Mouse (Mus musculus): Measurements from ENCODE around the gene Map2k5.
A peak's percentile ranks its signal among the peaks of the same experiment; 100 is the strongest.

The Map2k5 gene

DNA sequence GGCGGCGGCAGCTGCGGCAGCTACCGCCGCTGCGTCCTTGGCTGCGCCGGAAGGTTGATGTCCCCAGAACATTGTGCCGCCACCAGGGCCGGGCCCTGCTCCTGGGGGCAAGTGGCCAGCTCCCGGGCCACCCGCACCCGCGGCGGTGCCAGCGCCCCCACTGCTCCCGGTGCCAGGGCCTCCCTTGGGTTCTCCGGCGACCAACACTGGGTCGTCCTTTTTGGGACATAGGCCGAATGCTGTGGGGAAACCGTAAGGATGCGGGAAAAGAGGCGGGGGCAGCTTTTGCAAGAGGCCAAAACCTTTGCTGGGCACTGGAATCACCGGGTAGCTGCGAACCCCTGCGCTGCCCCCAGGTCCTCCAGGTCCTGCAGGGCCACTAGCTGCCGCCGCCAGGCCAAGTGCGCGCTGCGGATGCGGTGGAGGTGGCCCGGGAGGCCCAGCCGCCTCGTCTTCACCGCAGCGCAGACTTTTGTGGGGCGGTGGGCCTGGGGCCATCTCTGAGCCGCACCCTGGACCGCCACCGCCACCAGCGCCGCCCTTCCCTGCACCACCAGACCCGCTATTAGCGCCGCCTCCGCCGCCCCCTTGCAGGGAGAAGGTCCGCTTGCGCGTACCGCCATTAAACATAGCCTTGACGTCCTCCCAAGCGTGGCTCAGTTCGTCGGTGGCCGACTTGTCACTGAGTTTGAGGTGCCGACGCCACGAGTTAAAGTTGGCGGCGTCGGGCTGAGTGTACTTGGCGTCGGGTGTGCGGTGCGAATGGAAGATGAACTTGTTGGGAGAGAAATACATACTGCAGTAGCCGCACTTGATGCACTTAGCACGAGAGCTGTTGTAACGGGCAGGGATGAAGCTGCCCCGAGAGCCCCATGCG, 232.2 kb downstream of the Map2k5 start:
- DNase-seq (ENCODE audit: low spot score), result no peak

GRCm38 (mm10) chr9:63144502-63145248, 233.0 kb downstream of the Map2k5 start:
- no peak for DNase-seq (ENCODE audit: low spot score)

- no peak for DNase-seq (ENCODE audit: low spot score)
These were observed 233.8 kb downstream of the Map2k5 start for GRCm38 (mm10) chr9:63143641-63144501.

GRCm38 (mm10) chr9:63143227-63143626, 234.5 kb downstream of the Map2k5 start:
- no peak for DNase-seq (ENCODE audit: low spot score)

DNA sequence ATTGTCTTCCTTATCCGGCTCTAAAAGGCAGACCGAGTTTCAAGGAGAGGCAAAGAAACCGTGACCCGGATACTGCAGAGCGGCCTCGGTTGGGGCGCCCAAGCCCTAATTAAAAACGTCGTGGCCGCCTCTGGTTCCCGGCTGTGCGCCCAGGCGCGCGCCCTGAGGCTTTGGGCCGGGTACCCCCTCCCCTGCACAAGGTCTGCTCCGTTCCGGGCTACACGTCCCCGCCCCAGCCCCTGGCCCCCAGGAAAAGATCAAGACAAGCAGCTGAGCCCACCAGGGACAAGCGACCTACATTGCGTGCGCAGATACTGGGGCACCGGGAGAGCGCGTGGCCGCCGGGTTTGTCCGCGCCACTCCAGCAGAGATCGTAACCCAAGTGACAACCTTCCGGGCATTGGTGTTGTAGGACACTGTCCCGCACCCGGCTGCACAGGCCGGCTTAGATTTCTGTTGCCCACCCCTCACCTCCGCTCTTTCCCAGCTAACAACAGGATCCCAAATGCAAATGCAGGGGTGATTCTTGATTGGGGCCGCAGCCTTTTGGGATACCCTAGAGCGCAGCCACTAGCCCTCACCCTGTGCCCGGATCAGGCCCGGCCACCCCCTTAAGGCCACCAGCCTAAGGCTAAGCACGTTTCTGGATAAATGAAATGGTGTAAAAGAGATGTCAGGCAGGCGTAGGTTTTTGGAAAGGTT, 235.2 kb downstream of the Map2k5 start:
- no peak for DNase-seq (ENCODE audit: low spot score)

DNA sequence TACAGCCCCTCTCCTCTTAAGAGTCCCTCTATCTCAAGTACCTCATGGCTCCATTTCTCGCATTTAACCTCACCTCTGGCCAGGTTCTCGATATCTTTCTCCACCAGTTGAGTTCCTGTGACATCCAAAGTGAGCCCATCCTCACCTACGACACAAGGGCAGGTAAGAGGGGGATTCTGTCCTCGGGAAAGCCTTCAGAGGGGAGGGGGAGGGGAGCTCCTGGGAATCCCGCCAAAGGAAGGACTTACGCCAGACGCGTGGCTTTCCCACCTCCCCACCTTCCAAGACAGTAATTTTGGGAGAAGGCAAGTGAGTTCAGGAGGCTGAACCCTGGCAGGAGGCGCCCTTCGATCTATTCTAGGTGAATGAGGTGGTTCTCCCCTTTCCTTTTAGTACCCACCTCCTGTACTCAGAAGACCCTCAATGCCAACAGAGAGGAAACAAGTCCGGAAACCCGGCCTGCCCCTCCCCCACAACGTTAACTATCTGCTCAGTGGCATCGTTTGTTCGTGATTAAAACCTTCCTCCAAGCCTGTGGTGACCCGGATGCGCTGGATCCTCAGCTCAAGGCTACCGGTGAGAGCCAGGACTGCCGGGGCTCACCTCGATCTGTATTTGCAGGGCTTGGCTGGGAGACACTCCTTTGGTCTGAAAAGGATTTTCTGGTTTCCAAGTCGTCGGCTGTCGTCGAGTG, 235.9 kb downstream of the Map2k5 start:
- no peak for DNase-seq (ENCODE audit: low spot score)

GRCm38 (mm10) chr9:63140211-63140610, 237.5 kb downstream of the Map2k5 start:
- DNase-seq (ENCODE audit: low spot score), result no peak

- DNase-seq (ENCODE audit: low spot score), result no peak
These were observed 238.0 kb downstream of the Map2k5 start for GRCm38 (mm10) chr9:63139661-63140060.

DNA sequence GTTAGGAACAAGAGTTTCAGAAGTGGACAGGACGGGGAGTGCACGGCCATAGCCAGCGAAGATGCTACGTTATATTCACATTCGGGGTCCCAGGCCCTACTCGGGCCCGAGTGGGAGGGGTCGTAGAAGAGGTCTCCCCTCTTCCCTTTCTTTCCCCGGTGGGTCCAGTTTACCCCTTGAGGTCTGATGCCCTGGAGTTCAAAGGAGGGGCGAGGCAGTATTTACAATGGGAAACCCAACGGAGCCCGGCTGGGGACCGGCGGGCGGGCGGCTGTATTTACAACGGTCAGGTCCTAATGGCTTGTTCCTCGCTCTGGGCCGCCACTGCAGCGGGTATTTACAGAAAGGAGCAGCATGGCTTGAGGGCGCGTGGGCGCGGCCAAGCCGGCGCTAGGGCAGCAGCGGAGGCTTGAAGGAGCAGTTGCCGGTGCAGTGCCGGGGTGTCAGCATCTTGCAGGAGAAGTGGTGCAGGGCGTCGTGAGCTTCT, 239.2 kb downstream of the Map2k5 start:
- no peak for DNase-seq (ENCODE audit: low spot score)

DNA sequence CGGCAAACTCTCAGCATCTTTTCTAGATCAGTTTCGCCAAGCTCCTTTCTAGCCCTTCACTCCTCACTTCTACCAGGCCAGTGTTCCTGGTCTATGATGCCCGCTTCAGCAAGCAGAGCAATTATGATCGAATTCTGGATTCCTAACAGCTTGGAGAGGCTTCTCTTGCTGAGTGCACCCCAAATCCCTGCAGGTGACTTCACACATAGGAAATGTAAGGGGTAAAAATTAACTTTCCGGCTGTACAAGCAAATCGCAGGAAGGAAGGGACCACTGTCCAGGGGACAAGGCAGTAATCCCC, 240.1 kb downstream of the Map2k5 start:
- no peak for DNase-seq (ENCODE audit: low spot score)

DNA sequence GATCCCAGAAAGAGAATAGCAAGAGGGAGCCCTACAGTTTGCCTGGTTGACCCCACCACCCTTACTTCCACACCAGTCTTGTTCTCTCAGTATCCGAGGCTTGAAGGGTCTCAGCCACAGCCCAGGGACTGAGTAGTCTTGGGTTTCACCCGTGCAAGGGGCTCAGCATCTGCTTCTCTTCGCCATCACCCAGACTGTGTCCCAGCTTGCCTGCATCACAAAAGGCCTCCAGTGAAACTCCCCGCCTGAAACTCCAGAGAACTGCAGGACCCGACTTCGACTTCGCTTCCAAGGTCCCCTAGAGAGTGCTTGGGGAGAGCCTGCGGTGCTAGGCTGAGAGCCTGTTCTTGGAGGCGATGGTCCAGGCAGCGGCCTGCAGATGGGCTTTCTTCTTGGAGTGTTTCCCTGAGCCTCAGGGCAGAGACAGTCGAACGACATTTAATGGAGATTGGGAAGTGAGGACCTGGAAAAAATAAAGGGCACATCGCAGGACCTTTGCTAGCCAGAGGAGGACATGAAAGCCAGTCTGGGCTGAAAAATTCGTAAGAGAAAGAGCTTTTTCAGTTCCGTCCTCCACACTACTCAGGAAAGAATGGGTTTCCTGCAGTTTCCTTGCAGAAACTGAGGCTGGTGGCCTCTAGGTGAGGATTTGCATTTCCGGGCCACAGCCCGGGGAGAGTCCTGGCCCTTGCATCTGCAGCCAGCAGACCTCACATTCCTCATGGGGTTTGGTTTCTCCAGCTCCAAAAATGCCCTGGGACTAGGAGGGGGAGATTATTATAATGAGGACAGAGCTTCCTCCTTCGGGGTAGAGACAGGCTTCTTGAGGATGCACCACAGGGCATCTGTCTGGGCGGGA, 240.7 kb downstream of the Map2k5 start:
- DNase-seq (ENCODE audit: low spot score), result no peak

DNA sequence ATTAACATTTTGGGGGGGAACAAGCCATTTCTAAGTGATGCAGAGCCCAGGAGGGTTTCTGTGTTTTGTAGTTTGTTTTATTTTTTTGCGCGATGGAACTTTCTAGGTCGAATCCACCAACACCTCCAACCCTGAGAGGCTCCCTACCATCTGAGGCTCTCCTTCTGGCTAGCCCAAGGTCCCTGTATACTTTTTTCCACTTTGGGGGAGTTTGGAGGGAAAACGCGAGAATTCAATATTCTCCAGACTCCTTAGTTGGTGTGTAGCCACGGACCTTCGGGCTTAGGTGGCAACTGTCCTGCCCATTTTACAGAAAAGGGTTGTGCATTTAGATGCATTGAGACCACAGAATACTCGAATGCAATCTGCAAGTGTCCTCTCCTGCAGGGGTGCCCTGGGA, 241.5 kb downstream of the Map2k5 start:
- DNase-seq (ENCODE audit: low spot score), result no peak

DNA sequence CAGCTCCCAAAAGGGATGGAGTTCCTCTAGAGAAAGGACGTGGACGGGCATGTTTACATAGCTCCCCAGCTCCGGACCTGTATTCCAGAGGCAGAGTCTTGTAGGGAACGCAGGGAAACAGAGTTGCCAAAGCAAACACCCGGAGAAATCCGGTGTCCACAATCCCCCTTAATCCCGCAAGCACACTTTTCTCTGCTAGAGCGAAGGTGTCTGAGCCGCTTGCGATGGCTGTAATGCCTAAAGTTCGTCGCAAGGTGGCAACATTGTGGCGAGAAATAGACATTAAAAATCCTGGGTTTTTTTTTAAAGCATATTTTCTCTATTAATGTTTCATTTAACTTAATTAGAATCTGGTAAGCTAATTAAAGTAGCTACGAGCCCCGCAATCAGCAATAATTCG, 241.9 kb downstream of the Map2k5 start:
- DNase-seq (ENCODE audit: low spot score), result no peak

- DNase-seq (ENCODE audit: low spot score), result no peak
These were observed 242.3 kb downstream of the Map2k5 start for GRCm38 (mm10) chr9:63135356-63135755.

DNA sequence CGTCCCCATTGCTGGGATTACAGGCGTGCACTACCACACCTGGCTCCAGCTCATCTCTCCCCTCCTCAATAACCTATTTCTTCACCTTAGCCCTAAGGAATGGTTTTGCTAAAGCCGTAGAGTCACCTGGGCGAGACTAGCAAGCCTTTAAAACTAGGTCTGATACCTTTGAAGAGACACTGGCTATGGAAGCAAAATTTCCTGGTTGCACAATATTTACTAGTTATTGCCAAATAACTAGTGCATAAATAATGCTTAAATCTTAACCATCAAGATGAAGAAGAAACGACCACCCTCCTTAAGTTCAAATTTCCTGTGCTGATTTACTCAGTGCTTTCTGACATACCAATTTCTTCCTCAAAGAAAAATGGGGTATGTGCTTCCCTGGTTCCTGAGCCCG, 244.0 kb downstream of the Map2k5 start:
- no peak for DNase-seq (ENCODE audit: low spot score)

- peak; percentile 94 for DNase-seq (ENCODE audit: low spot score)
These were observed 244.8 kb downstream of the Map2k5 start for GRCm38 (mm10) chr9:63132673-63133601.

GRCm38 (mm10) chr9:63131957-63132602, 245.6 kb downstream of the Map2k5 start:
- no peak for DNase-seq (ENCODE audit: low spot score)

GRCm38 (mm10) chr9:63129641-63130041, 248.1 kb downstream of the Map2k5 start:
- DNase-seq (ENCODE audit: low spot score), result no peak

DNA sequence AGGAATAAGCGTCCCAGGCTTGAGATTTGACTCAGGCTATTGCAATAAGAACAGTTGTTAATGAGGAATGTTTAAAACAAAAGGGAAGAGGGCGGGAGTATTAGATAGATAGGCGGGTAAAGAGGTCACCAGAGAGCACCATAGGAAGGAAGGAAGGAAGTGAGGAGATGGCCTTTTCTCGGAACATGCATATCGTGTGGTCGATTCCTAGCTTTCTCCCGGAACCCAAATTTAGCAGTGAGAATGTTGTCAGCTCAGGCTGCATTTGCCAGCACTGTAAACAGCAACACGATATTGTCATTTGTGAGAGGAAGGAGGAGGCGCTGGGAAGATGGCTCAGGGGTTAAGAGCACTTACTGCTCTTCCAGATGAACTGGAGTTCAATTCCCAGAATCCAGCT, 253.2 kb downstream of the Map2k5 start:
- no peak for DNase-seq (ENCODE audit: low spot score)
